Mouse (Mus musculus) CH12.LX (cell line): ENCODE results near the gene Creb3l2. TPM values are rescaled to one million over a fixed set of nuclear protein-coding genes. Genes with fewer than 3 reads are reported as not detected.

Experiments
- DNase-seq: peaks from one replicate; pipeline ENCODE4 v3.0.0-alpha.2; 2013; ENCODE audit errors: extremely low read depth
- H3K27ac ChIP-seq: 2 replicates; pipeline ENCODE4 v1.5.1; 2012; ENCODE audit warnings: low read depth, mild to moderate bottlenecking, control low read depth, moderate library complexity; ENCODE audit not compliant: insufficient read depth
- H3K27me3 ChIP-seq: replicated peaks from 2 replicates; pipeline ENCODE3; 2012; ENCODE audit warnings: inconsistent platforms
- H3K36me3 ChIP-seq, 2 experiments: replicated peaks in 1 of 2; 2 replicates each; pipeline versions ENCODE3 to v1.6.1; 2012; ENCODE audit warnings: inconsistent platforms in 1 of 2, low read length in 1 of 2, mild to moderate bottlenecking in 1 of 2, mixed read lengths in 1 of 2, moderate library complexity in 1 of 2; ENCODE audit not compliant: control insufficient read depth in 1 of 2, insufficient read depth in 1 of 2
- H3K4me1 ChIP-seq, 2 experiments: 2 replicates each; pipeline ENCODE4 v1.6.1; 2012; ENCODE audit warnings: inconsistent platforms in 1 of 2, moderate library complexity in 1 of 2; ENCODE audit not compliant: insufficient read depth in 2 of 2, control insufficient read depth in 1 of 2
- H3K4me2 ChIP-seq: 2 replicates; pipeline ENCODE4 v1.6.1; 2012; ENCODE audit warnings: low read depth, mild to moderate bottlenecking, control low read depth; ENCODE audit not compliant: poor library complexity, insufficient read depth, severe bottlenecking
- H3K4me3 ChIP-seq, 3 experiments: fragments of 150-350 bp in 1 of 3; sonication (generic) in 1 of 3; replicated peaks in 1 of 3; 2 replicates each; pipeline versions ENCODE3 to v1.5.1; 2011 to 2012; ENCODE audit warnings: low read depth in 2 of 3, low read length in 2 of 3, mild to moderate bottlenecking in 2 of 3, moderate library complexity in 2 of 3, control low read depth in 1 of 3, improper control_type of control experiment in 1 of 3, inconsistent platforms in 1 of 3, mixed read lengths in 1 of 3; ENCODE audit not compliant: poor library complexity in 1 of 3
- H3K79me2 ChIP-seq: replicated peaks from 2 replicates; pipeline ENCODE4 v1.6.1; 2012; ENCODE audit warnings: mild to moderate bottlenecking, moderate library complexity; ENCODE audit not compliant: control insufficient read depth, poor library complexity, insufficient read depth, severe bottlenecking; ENCODE audit errors: extremely low read depth
- H3K9ac ChIP-seq: 2 replicates; pipeline ENCODE4 v1.6.1; 2012; ENCODE audit warnings: low read depth, mild to moderate bottlenecking, control low read depth, moderate library complexity; ENCODE audit not compliant: insufficient read depth
- H3K9me3 ChIP-seq: replicated peaks from 2 replicates; pipeline ENCODE3; 2012; ENCODE audit warnings: low read length, inconsistent platforms, mixed read lengths
- CHD1 ChIP-seq: IDR thresholded peaks from 2 replicates; pipeline ENCODE4 v1.6.1; 2012; ENCODE audit warnings: low read depth, low read length, improper control_type of control experiment, inconsistent platforms
- CHD2 ChIP-seq: IDR thresholded peaks from 2 replicates; pipeline ENCODE4 v1.6.1; 2011; ENCODE audit warnings: low read length, improper control_type of control experiment
- E2F4 ChIP-seq: IDR thresholded peaks from 2 replicates; pipeline ENCODE4 v1.6.1; 2011; ENCODE audit warnings: low read depth, low read length, improper control_type of control experiment; ENCODE audit not compliant: insufficient replicate concordance
- EP300 ChIP-seq: IDR thresholded peaks from 2 replicates; pipeline ENCODE4 v1.6.1; 2011; ENCODE audit warnings: low read length, improper control_type of control experiment
- JUND ChIP-seq: conservative IDR thresholded peaks from 2 replicates; pipeline ENCODE4 v1.6.1; 2011; ENCODE audit warnings: low read depth, low read length, improper control_type of control experiment
- MAX ChIP-seq: IDR thresholded peaks from 2 replicates; pipeline ENCODE4 v1.6.1; 2011; ENCODE audit warnings: low read length, improper control_type of control experiment
- MAZ ChIP-seq: IDR thresholded peaks from 2 replicates; pipeline ENCODE4 v1.6.1; 2012; ENCODE audit warnings: low read depth, mild to moderate bottlenecking, inconsistent platforms, low read length, improper control_type of control experiment, moderate library complexity
- NELFE ChIP-seq: IDR thresholded peaks from 2 replicates; pipeline ENCODE4 v1.6.1; 2011; ENCODE audit warnings: low read depth, low read length, improper control_type of control experiment
- NRF1 ChIP-seq: IDR thresholded peaks from 2 replicates; pipeline ENCODE4 v1.6.1; 2014; ENCODE audit warnings: low read depth, mild to moderate bottlenecking, inconsistent platforms, low read length, improper control_type of control experiment, moderate library complexity
- POLR2AphosphoS2 ChIP-seq: IDR thresholded peaks from 2 replicates; pipeline ENCODE4 v1.6.1; 2011; ENCODE audit warnings: low read depth, low read length, improper control_type of control experiment
- RCOR1 ChIP-seq: conservative IDR thresholded peaks from 2 replicates; pipeline ENCODE4 v1.6.1; 2012; ENCODE audit warnings: low read depth, mild to moderate bottlenecking, inconsistent platforms, low read length, improper control_type of control experiment
- SMC3 ChIP-seq: IDR thresholded peaks from 2 replicates; pipeline ENCODE4 v1.6.1; 2011; ENCODE audit warnings: low read depth, low read length, improper control_type of control experiment
- TCF12 ChIP-seq: IDR thresholded peaks from 2 replicates; pipeline ENCODE4 v1.6.1; 2014; ENCODE audit warnings: low read depth, mild to moderate bottlenecking, inconsistent platforms, low read length, improper control_type of control experiment
- UBTF ChIP-seq: IDR thresholded peaks from 2 replicates; pipeline ENCODE4 v1.6.1; 2012; ENCODE audit warnings: low read depth, mild to moderate bottlenecking, inconsistent platforms, low read length, improper control_type of control experiment, moderate library complexity
- ZKSCAN1 ChIP-seq: IDR thresholded peaks from 2 replicates; pipeline ENCODE4 v1.6.1; 2012; ENCODE audit warnings: low read depth, inconsistent platforms, low read length, improper control_type of control experiment, borderline replicate concordance
- ZMIZ1 ChIP-seq: IDR thresholded peaks from 2 replicates; pipeline ENCODE4 v1.6.1; 2012; ENCODE audit warnings: low read depth, mild to moderate bottlenecking, inconsistent platforms, low read length, improper control_type of control experiment
- ZNF384 ChIP-seq: IDR thresholded peaks from 2 replicates; pipeline ENCODE4 v1.6.1; 2012; ENCODE audit warnings: low read depth, low read length, improper control_type of control experiment, inconsistent platforms
- dilution Hi-C: fragments of 300-500 bp; cut with MboI; formaldehyde crosslinking; loops from 2 replicates; pipeline ENCODE4 v1.14.3; 2020; ENCODE audit warnings: low sequenced_read_pairs; ENCODE audit not compliant: extremely low pct_unique_long_range_greater_than_20kb, extremely low pct_ligation_motif_present
- in situ Hi-C: fragments of 300-500 bp; cut with MboI; formaldehyde crosslinking; loops from 3 replicates; pipeline ENCODE4 v1.14.3; 2019; ENCODE audit warnings: low sequenced_read_pairs, low pct_ligation_motif_present, low pct_unique_long_range_greater_than_20kb, mixed read lengths
- polyA plus RNA-seq: library from polyadenylated mRNA; unstranded; fragments of >175 nt; gene quantifications from 2 replicates; pipeline ENCODE4 v1.2.1, GENCODE M21; 2012; ENCODE audit warnings: low read depth; ENCODE audit not compliant: insufficient read length
- total RNA-seq, 2 experiments: library from RNA; depleted of rRNA; stranded (reverse); fragments of 300-350 nt in 1 of 2; fragments of >200 nt in 1 of 2; gene quantifications; 2 replicates each; pipeline ENCODE4 v1.2.3; 2012 to 2014

Creb3l2 gene
- total and polyA plus RNA-seq, 3 experiments: 1.5 to 8.5 (median 7.0) TPM

- Histone ChIP-seq H3K27me3 (no peaks in the 10 kb centered on the region), H3K4me3 (no peak overlapping the region), H3K36me3 (peaks cover 35 to 64% of the 10 kb centered on the region in 2 experiments), H3K27ac (no peak overlapping the region), H3K4me1 (peaks cover 0 to 15% of the 10 kb centered on the region in 2 experiments; a peak in 2 of 4 replicates), H3K79me2 (no peaks in the 10 kb centered on the region), H3K4me2 (no peak overlapping the region), H3K9me3 (peaks cover under 1% of the 10 kb centered on the region), H3K9ac (no peak overlapping the region)
- dilution Hi-C loops: no loop called here
- in situ Hi-C loops: loop anchor here (5.0 kb wide), 2 partner anchors 253 to 293 kb away; no protein-coding TSS in a partner anchor
- no peak for DNase-seq
- TF ChIP-seq ZMIZ1 (no peak), EP300 (no peak), NRF1 (no peak), RCOR1 (no peak), ZKSCAN1 (no peak), TCF12 (no peak), UBTF (no peak), SMC3 (no peak), CHD2 (no peak), MAX (no peak), NELFE (no peak), MAZ (no peak), CHD1 (no peak), ZNF384 (no peak), JUND (no peak), E2F4 (no peak), POLR2AphosphoS2 (no peak)
Measured at GRCm38 (mm10) chr6:37350315-37350714, 91.6 kb downstream of the Creb3l2 start.

DNA sequence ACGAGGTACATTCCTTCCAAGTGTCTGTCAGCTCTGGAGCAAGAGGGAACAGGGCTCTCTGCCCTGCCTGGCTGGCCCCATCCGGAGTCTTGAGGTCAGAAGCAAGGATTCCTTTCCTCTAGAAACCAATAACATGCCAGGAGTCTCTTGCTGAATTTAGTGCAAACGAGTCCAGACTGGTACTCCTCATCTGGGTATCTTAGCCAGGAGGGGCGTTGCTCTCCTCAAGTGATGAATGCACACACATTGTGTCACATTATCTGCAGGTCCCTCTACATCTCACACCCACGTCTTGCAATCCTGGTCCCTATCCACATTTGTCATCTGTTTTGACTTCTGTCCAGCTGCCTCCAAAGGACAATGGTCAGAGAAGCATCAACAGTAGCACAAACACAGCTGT lies 94.3 kb downstream of the Creb3l2 start:
- Histone ChIP-seq H3K27ac (no peak overlapping the region), H3K4me2 (no peak overlapping the region), H3K27me3 (no peaks in the 10 kb centered on the region), H3K36me3 (peaks cover 22 to 46% of the 10 kb centered on the region in 2 experiments), H3K79me2 (no peaks in the 10 kb centered on the region), H3K4me1 (peaks cover 0 to 12% of the 10 kb centered on the region in 2 experiments; a peak in 2 of 4 replicates), H3K4me3 (no peak overlapping the region), H3K9ac (no peak overlapping the region), H3K9me3 (no peaks in the 10 kb centered on the region)
- no peak for DNase-seq
- dilution Hi-C loops: no loop called here
- TF ChIP-seq CHD1 (no peak), JUND (no peak), ZNF384 (no peak)
- in situ Hi-C loops: loop anchor here (25.0 kb wide), 1 partner anchor 660 kb away; no protein-coding TSS in a partner anchor
